Mouse (Mus musculus) olfactory bulb, adult 2 months (tissue): ENCODE measurements around the gene Gm5136.

Source experiments
- CTCF ChIP-seq: fragments of 200-500 bp; IDR thresholded peaks from 2 replicates; pipeline ENCODE4 v1.5.1; 2012; ENCODE audit warnings: low read depth, mild to moderate bottlenecking, low read length, moderate library complexity; ENCODE audit not compliant: insufficient read depth
- POLR2A ChIP-seq: fragments of 200-500 bp; IDR thresholded peaks from 2 replicates; pipeline ENCODE4 v1.6.1; 2012; ENCODE audit warnings: mild to moderate bottlenecking, low read depth, low read length, moderate library complexity; ENCODE audit not compliant: insufficient read depth

DNA sequence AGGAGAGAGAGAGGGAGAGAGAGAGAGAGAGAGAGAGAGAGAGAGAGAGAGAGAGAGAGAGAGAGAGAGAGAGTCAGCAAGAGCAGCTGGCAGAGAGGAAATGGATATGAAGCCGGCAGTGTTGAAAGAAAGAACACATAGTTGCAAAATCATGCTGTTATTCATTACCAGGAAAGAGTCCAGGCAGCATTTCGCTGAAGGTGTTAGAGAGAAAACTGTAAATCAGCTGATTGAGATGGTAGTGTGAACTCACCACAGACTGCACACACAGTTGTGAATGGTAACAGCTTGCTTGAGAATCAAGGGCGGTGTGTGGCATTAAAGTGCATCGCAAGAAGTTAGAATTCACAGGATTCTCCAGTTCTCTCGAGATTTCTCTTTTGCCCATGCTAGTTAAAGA, 10.6 kb upstream of the Gm5136 start:
- no peak for TF ChIP-seq CTCF
- no peak for TF ChIP-seq POLR2A
